Mouse (Mus musculus): ENCODE measurements at regions not wholly inside any gene's neighbourhood (a gene's known extent, or its start where the extent isn't known, plus 50 kb on each side); places are given as distances from the start of the nearest gene placed in this dataset.

GRCm38 (mm10) chr1:69364069-69364468 is 256.2 kb upstream of the Erbb4 start:
- no peak overlapping the region for H3K4me3 ChIP-seq
- H3K4me2 ChIP-seq: no peak overlapping the region
- H3K4me1 ChIP-seq: no peaks in the 10 kb centered on the region
- no peak overlapping the region for H3K27ac ChIP-seq
- H3K36me3 ChIP-seq: no peaks in the 10 kb centered on the region
- H3K9ac ChIP-seq: no peak overlapping the region
- ATAC-seq: no peak
- H3K27me3 ChIP-seq (replicated peaks): no peaks in the 10 kb centered on the region
- H3K9me3 ChIP-seq (replicated peaks): no peaks in the 10 kb centered on the region

GRCm38 (mm10) chr1:69357548-69357947 is 249.7 kb upstream of the Erbb4 start:
- Histone ChIP-seq H3K27me3 (replicated peaks) (no peaks in the 10 kb centered on the region), H3K27ac (no peak overlapping the region), H3K4me3 (no peak overlapping the region), H3K36me3 (no peaks in the 10 kb centered on the region), H3K9me3 (replicated peaks) (no peaks in the 10 kb centered on the region), H3K4me1 (no peaks in the 10 kb centered on the region), H3K9ac (no peak overlapping the region), H3K4me2 (no peak overlapping the region)
- WGBS (ENCODE audit: insufficient replicate concordance): 35% methylated on average over 7 of the region's 7 CpGs
- ATAC-seq: no peak

- Histone ChIP-seq H3K4me2 (no peak overlapping the region), H3K27ac (no peak overlapping the region), H3K9me3 (replicated peaks) (no peaks in the 10 kb centered on the region), H3K4me3 (no peak overlapping the region), H3K27me3 (replicated peaks) (no peaks in the 10 kb centered on the region), H3K36me3 (no peaks in the 10 kb centered on the region), H3K9ac (no peak overlapping the region), H3K4me1 (no peaks in the 10 kb centered on the region)
- WGBS (ENCODE audit: insufficient replicate concordance): 66% methylated on average over 2 of the region's 2 CpGs
- ATAC-seq: no peak
Measured at GRCm38 (mm10) chr1:69350417-69350816, 242.6 kb upstream of the Erbb4 start.

GRCm38 (mm10) chr1:69349826-69350225 is 242.0 kb upstream of the Erbb4 start:
- Histone ChIP-seq H3K27ac (no peak overlapping the region), H3K9me3 (replicated peaks) (no peaks in the 10 kb centered on the region), H3K27me3 (replicated peaks) (no peaks in the 10 kb centered on the region), H3K4me1 (no peaks in the 10 kb centered on the region), H3K9ac (no peak overlapping the region), H3K4me2 (no peak overlapping the region), H3K4me3 (no peak overlapping the region), H3K36me3 (no peaks in the 10 kb centered on the region)
- WGBS (ENCODE audit: insufficient replicate concordance): 42% methylated on average over 6 of the region's 6 CpGs
- no peak for ATAC-seq

GRCm38 (mm10) chr1:69342100-69342499 is 234.2 kb upstream of the Erbb4 start:
- H3K27ac ChIP-seq: no peak overlapping the region
- 63% methylated on average over 4 of the region's 4 CpGs for WGBS (ENCODE audit: insufficient replicate concordance)
- H3K36me3 ChIP-seq: no peaks in the 10 kb centered on the region
- no peaks in the 10 kb centered on the region for H3K4me1 ChIP-seq
- H3K9me3 ChIP-seq (replicated peaks): no peaks in the 10 kb centered on the region
- H3K27me3 ChIP-seq (replicated peaks): no peaks in the 10 kb centered on the region
- H3K9ac ChIP-seq: no peak overlapping the region
- H3K4me3 ChIP-seq: no peak overlapping the region
- no peak for ATAC-seq
- H3K4me2 ChIP-seq: no peak overlapping the region

GRCm38 (mm10) chr1:69340481-69340880 is 232.6 kb upstream of the Erbb4 start:
- H3K4me2 ChIP-seq: no peak overlapping the region
- H3K4me3 ChIP-seq: no peak overlapping the region
- no peak overlapping the region for H3K9ac ChIP-seq
- no peaks in the 10 kb centered on the region for H3K36me3 ChIP-seq
- no peaks in the 10 kb centered on the region for H3K9me3 ChIP-seq (replicated peaks)
- ATAC-seq: no peak
- H3K4me1 ChIP-seq: no peaks in the 10 kb centered on the region
- WGBS (ENCODE audit: insufficient replicate concordance): 90% methylated on average over 4 of the region's 4 CpGs
- H3K27ac ChIP-seq: no peak overlapping the region
- no peaks in the 10 kb centered on the region for H3K27me3 ChIP-seq (replicated peaks)

- Histone ChIP-seq H3K4me3 (no peak overlapping the region), H3K9me3 (replicated peaks) (no peaks in the 10 kb centered on the region), H3K36me3 (no peaks in the 10 kb centered on the region), H3K27ac (no peak overlapping the region), H3K4me1 (no peaks in the 10 kb centered on the region; the same call in 1 of the 2 replicates), H3K4me2 (peak overlapping the region; percentile 33), H3K9ac (no peak overlapping the region), H3K27me3 (replicated peaks) (no peaks in the 10 kb centered on the region)
- no peak for ATAC-seq
- 34% methylated on average over 11 of the region's 11 CpGs for WGBS (ENCODE audit: insufficient replicate concordance)
Measured at GRCm38 (mm10) chr1:69331418-69332254, 223.8 kb upstream of the Erbb4 start.

- no peak for ATAC-seq
- no peaks in the 10 kb centered on the region for H3K36me3 ChIP-seq
- H3K4me3 ChIP-seq: no peak overlapping the region
- 57% methylated on average over 3 of the region's 3 CpGs for WGBS (ENCODE audit: insufficient replicate concordance)
- no peak overlapping the region for H3K4me2 ChIP-seq
- H3K4me1 ChIP-seq: no peaks in the 10 kb centered on the region; the same call in 1 of the 2 replicates
- no peak overlapping the region for H3K27ac ChIP-seq
- no peaks in the 10 kb centered on the region for H3K9me3 ChIP-seq (replicated peaks)
- no peak overlapping the region for H3K9ac ChIP-seq
- no peaks in the 10 kb centered on the region for H3K27me3 ChIP-seq (replicated peaks)
Measured at GRCm38 (mm10) chr1:69329399-69329798, 221.5 kb upstream of the Erbb4 start.

GRCm38 (mm10) chr1:69326711-69327110 is 218.9 kb upstream of the Erbb4 start:
- Histone ChIP-seq H3K27me3 (replicated peaks) (no peaks in the 10 kb centered on the region), H3K9me3 (replicated peaks) (no peaks in the 10 kb centered on the region), H3K27ac (no peak overlapping the region), H3K4me3 (no peak overlapping the region), H3K9ac (no peak overlapping the region), H3K4me1 (no peaks in the 10 kb centered on the region; the same call in 1 of the 2 replicates), H3K36me3 (no peaks in the 10 kb centered on the region), H3K4me2 (no peak overlapping the region)
- WGBS (ENCODE audit: insufficient replicate concordance): 68% methylated on average over 8 of the region's 8 CpGs
- no peak for ATAC-seq

- Histone ChIP-seq H3K9ac (no peak overlapping the region), H3K4me1 (no peaks in the 10 kb centered on the region), H3K36me3 (no peaks in the 10 kb centered on the region), H3K27ac (no peak overlapping the region), H3K9me3 (replicated peaks) (no peaks in the 10 kb centered on the region), H3K27me3 (replicated peaks) (no peaks in the 10 kb centered on the region), H3K4me2 (no peak overlapping the region), H3K4me3 (no peak overlapping the region)
- WGBS (ENCODE audit: insufficient replicate concordance): 62% methylated on average over 3 of the region's 3 CpGs
- no peak for ATAC-seq
Measured at GRCm38 (mm10) chr1:69319526-69319925, 211.7 kb upstream of the Erbb4 start.

- Histone ChIP-seq H3K9ac (no peak overlapping the region), H3K4me2 (no peak overlapping the region), H3K4me1 (no peaks in the 10 kb centered on the region), H3K36me3 (no peaks in the 10 kb centered on the region), H3K27me3 (replicated peaks) (no peaks in the 10 kb centered on the region), H3K9me3 (replicated peaks) (no peaks in the 10 kb centered on the region), H3K4me3 (no peak overlapping the region), H3K27ac (no peak overlapping the region)
- WGBS (ENCODE audit: insufficient replicate concordance): 60% methylated on average over 3 of the region's 3 CpGs
- no peak for ATAC-seq
Measured at GRCm38 (mm10) chr1:69296816-69297215, 189.0 kb upstream of the Erbb4 start.

- H3K9me3 ChIP-seq (replicated peaks): no peaks in the 10 kb centered on the region
- no peak overlapping the region for H3K4me2 ChIP-seq
- no peak overlapping the region for H3K4me3 ChIP-seq
- no peaks in the 10 kb centered on the region for H3K4me1 ChIP-seq
- H3K36me3 ChIP-seq: no peaks in the 10 kb centered on the region
- ATAC-seq: no peak
- 69% methylated on average over 7 of the region's 7 CpGs for WGBS (ENCODE audit: insufficient replicate concordance)
- H3K27ac ChIP-seq: no peak overlapping the region
- H3K27me3 ChIP-seq (replicated peaks): no peaks in the 10 kb centered on the region
- H3K9ac ChIP-seq: no peak overlapping the region
Measured at GRCm38 (mm10) chr1:69291329-69291728, 183.5 kb upstream of the Erbb4 start.

- Histone ChIP-seq H3K4me2 (no peak overlapping the region), H3K27ac (no peak overlapping the region), H3K4me3 (no peak overlapping the region), H3K4me1 (no peaks in the 10 kb centered on the region), H3K9ac (no peak overlapping the region), H3K9me3 (replicated peaks) (no peaks in the 10 kb centered on the region), H3K36me3 (no peaks in the 10 kb centered on the region), H3K27me3 (replicated peaks) (no peaks in the 10 kb centered on the region)
- ATAC-seq: no peak
- 35% methylated on average over 3 of the region's 3 CpGs for WGBS (ENCODE audit: insufficient replicate concordance)
Measured at GRCm38 (mm10) chr1:69286374-69286773, 178.5 kb upstream of the Erbb4 start.

All from liver, embryonic 12.5 days (tissue).